Mouse (Mus musculus): Measurements from ENCODE around the gene Brca1.

DNA sequence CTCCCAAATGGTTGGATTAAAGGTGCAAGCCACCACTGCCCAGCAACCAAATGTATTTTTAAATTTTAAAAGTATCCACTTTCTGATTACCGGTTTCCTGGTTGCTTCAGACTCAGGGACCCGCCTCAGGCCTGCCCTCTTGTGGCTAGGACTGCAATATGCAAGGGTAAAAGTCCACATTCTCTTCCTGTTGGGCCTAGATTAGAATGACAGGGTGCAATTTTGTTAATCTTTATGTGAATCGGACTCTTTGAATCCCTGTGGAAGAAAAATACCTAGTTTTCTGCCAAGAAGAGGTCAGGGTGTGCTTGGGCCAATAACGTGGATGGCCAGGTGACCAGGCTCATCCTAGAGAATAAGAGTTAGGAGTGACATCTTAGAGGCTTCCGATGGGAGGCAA, 37.7 kb upstream of the Brca1 start:
- no peak for TF ChIP-seq POLR2A (IDR thresholded peaks at IDR 0.05; ENCODE audit: borderline replicate concordance, low read depth, low read length)
- peak; percentile 84 for TF ChIP-seq CTCF (IDR thresholded peaks at IDR 0.05; ENCODE audit: low read depth, low read length)
